Mouse (Mus musculus): ENCODE results near the gene Apeh.

DNA sequence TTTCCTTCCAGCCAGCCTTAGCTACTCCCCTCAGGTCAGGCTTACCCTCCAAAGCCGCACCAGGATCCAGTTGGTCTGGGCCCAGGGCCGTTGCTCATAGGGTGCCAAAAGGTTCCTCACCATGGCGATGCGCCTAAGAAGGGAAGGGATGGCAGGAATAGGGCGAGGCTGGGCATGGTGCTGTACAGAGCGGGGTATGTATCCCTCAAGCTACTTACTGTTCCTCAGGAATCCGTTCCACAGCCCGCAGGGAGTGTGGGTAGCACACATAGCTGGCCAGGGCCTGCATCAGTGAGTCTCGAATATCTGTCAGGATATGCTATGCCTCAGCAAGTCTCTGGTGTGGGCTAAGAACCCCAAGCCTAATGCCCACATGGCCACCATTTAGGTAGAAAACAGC lies 36.1 kb downstream of the Apeh start:
- TF ChIP-seq CTCF (IDR thresholded peaks at IDR 0.05; ENCODE audit: low read depth) (no peak), EP300 (optimal IDR thresholded peaks at IDR 0.05) (no peak)

Measured in stomach, postnatal 0 days (tissue).